Mouse (Mus musculus): Measurements from ENCODE around the gene Adam6a.
"Not testable (repeated sequence)": the region's sequence is repeated elsewhere in the genome, so short reads cannot be mapped to it uniquely, and the experiment has no call there.

Adam6a gene

GRCm38 (mm10) chr12:113543608-113544007 lies at the start of gene Adam6a:
Gene Adam6a (plus strand): TSS chr12:113543908.
- DNase-seq (ENCODE audit: low spot score): not testable (repeated sequence)

- DNase-seq (ENCODE audit: low spot score): no peak
Measured at GRCm38 (mm10) chr12:113525901-113526300, 17.8 kb upstream of the Adam6a start.

- no peak for DNase-seq (ENCODE audit: low spot score)
Measured at GRCm38 (mm10) chr12:113578241-113578640, 34.5 kb downstream of the Adam6a start.

- DNase-seq (ENCODE audit: low spot score): no peak
Measured at GRCm38 (mm10) chr12:113588001-113588400, 44.3 kb downstream of the Adam6a start.

All from MN1 (cell line).